Mouse (Mus musculus): ENCODE results near the gene Fancc. TPM values are rescaled to one million over a fixed set of nuclear protein-coding genes. Genes with fewer than 3 reads are reported as not detected.
"Not testable (repeated sequence)": the region's sequence is repeated elsewhere in the genome, so short reads cannot be mapped to it uniquely, and the experiment has no call there.

Gene Fancc
- polyA plus RNA-seq, 1 experiment from 2014 or later = 15.8 TPM

GRCm38 (mm10) chr13:63315777-63316176, 181.3 kb downstream of the Fancc start:
- no peak for DNase-seq (ENCODE audit: low spot score)
- no peak overlapping the region for H3K4me3 ChIP-seq
- H3K9me3 ChIP-seq = no peaks in the 10 kb centered on the region
- H3K36me3 ChIP-seq = peaks cover 28% of the 10 kb centered on the region
- peaks cover 25% of the 10 kb centered on the region for H3K4me1 ChIP-seq
- no peaks in the 10 kb centered on the region for H3K27me3 ChIP-seq (ENCODE audit: insufficient read depth, poor library complexity, severe bottlenecking)
- WGBS = 72% methylated on average over 6 of the region's 6 CpGs
- H3K27ac ChIP-seq = no peak overlapping the region

GRCm38 (mm10) chr13:63315111-63315510, 182.0 kb downstream of the Fancc start:
- WGBS = 84% methylated on average over 4 of the region's 4 CpGs
- not testable (repeated sequence) for H3K27me3 ChIP-seq (ENCODE audit: insufficient read depth, poor library complexity, severe bottlenecking); H3K4me3 ChIP-seq; H3K27ac ChIP-seq; H3K9me3 ChIP-seq; DNase-seq (ENCODE audit: low spot score)
- peaks cover 28% of the 10 kb centered on the region for H3K36me3 ChIP-seq
- H3K4me1 ChIP-seq = peaks cover 25% of the 10 kb centered on the region

GRCm38 (mm10) chr13:63314608-63314920, 182.5 kb downstream of the Fancc start:
- no peak for DNase-seq (ENCODE audit: low spot score)
- Histone ChIP-seq H3K4me3 (no peak overlapping the region), H3K4me1 (peaks cover 28% of the 10 kb centered on the region), H3K27me3 (ENCODE audit: insufficient read depth, poor library complexity, severe bottlenecking) (no peaks in the 10 kb centered on the region), H3K36me3 (peaks cover 28% of the 10 kb centered on the region), H3K9me3 (no peaks in the 10 kb centered on the region), H3K27ac (no peak overlapping the region)
- 75% methylated on average over 4 of the region's 4 CpGs for WGBS

- Histone ChIP-seq H3K27ac (peak overlapping the region; percentile 8; the same call in 1 of the 2 replicates), H3K4me3 (no peak overlapping the region), H3K4me1 (peaks cover 33% of the 10 kb centered on the region), H3K36me3 (peaks cover 28% of the 10 kb centered on the region), H3K9me3 (no peaks in the 10 kb centered on the region), H3K27me3 (ENCODE audit: insufficient read depth, poor library complexity, severe bottlenecking) (no peaks in the 10 kb centered on the region)
- 76% methylated on average over 12 of the region's 12 CpGs for WGBS
- DNase-seq (ENCODE audit: low spot score) = no peak
Observed at GRCm38 (mm10) chr13:63313748-63314607, 183.1 kb downstream of the Fancc start.

GRCm38 (mm10) chr13:63313247-63313646, 183.8 kb downstream of the Fancc start:
- DNase-seq (ENCODE audit: low spot score) = no peak
- WGBS = 89% methylated on average over 1 of the region's 1 CpGs
- no peaks in the 10 kb centered on the region for H3K27me3 ChIP-seq (ENCODE audit: insufficient read depth, poor library complexity, severe bottlenecking)
- H3K4me3 ChIP-seq = no peak overlapping the region
- H3K36me3 ChIP-seq = peaks cover 28% of the 10 kb centered on the region
- H3K9me3 ChIP-seq = no peaks in the 10 kb centered on the region
- peaks cover 36% of the 10 kb centered on the region for H3K4me1 ChIP-seq
- H3K27ac ChIP-seq = peak overlapping the region; percentile 8; the same call in 1 of the 2 replicates

- no peaks in the 10 kb centered on the region for H3K9me3 ChIP-seq
- H3K4me3 ChIP-seq = no peak overlapping the region
- peaks cover 36% of the 10 kb centered on the region for H3K4me1 ChIP-seq
- 0 out of 2 replicates have a peak overlapping the region, but pooled peaks have one; percentile 23 for H3K27ac ChIP-seq
- WGBS = 69% methylated on average over 2 of the region's 2 CpGs
- DNase-seq (ENCODE audit: low spot score) = no peak
- H3K36me3 ChIP-seq = peaks cover 21% of the 10 kb centered on the region
- H3K27me3 ChIP-seq (ENCODE audit: insufficient read depth, poor library complexity, severe bottlenecking) = no peaks in the 10 kb centered on the region
Observed at GRCm38 (mm10) chr13:63311156-63311555, 185.9 kb downstream of the Fancc start.

GRCm38 (mm10) chr13:63309563-63309962, 187.5 kb downstream of the Fancc start:
- DNase-seq (ENCODE audit: low spot score) = no peak
- Histone ChIP-seq H3K27me3 (ENCODE audit: insufficient read depth, poor library complexity, severe bottlenecking) (no peaks in the 10 kb centered on the region), H3K4me1 (peaks cover 36% of the 10 kb centered on the region), H3K9me3 (no peaks in the 10 kb centered on the region), H3K27ac (no peak overlapping the region), H3K4me3 (no peak overlapping the region), H3K36me3 (peaks cover 32% of the 10 kb centered on the region)
- 77% methylated on average over 3 of the region's 3 CpGs for WGBS

GRCm38 (mm10) chr13:63306768-63307167, 190.3 kb downstream of the Fancc start:
- no peaks in the 10 kb centered on the region for H3K27me3 ChIP-seq (ENCODE audit: insufficient read depth, poor library complexity, severe bottlenecking)
- WGBS = 82% methylated on average over 5 of the region's 5 CpGs
- peaks cover 22% of the 10 kb centered on the region for H3K4me1 ChIP-seq
- H3K9me3 ChIP-seq = no peaks in the 10 kb centered on the region
- no peak overlapping the region for H3K4me3 ChIP-seq
- no peak for DNase-seq (ENCODE audit: low spot score)
- peaks cover 43% of the 10 kb centered on the region for H3K36me3 ChIP-seq
- no peak overlapping the region for H3K27ac ChIP-seq

- H3K27ac ChIP-seq = peak overlapping the region; percentile 22; the same call in 1 of the 2 replicates
- H3K4me1 ChIP-seq = peaks cover 22% of the 10 kb centered on the region
- H3K9me3 ChIP-seq = no peaks in the 10 kb centered on the region
- H3K27me3 ChIP-seq (ENCODE audit: insufficient read depth, poor library complexity, severe bottlenecking) = no peaks in the 10 kb centered on the region
- DNase-seq (ENCODE audit: low spot score) = no peak
- peaks cover 53% of the 10 kb centered on the region for H3K36me3 ChIP-seq
- no peak overlapping the region for H3K4me3 ChIP-seq
- 81% methylated on average over 16 of the region's 16 CpGs for WGBS
Observed at GRCm38 (mm10) chr13:63305160-63306011, 191.7 kb downstream of the Fancc start.

- peaks cover 59% of the 10 kb centered on the region for H3K36me3 ChIP-seq
- 70% methylated on average over 3 of the region's 3 CpGs for WGBS
Observed at GRCm38 (mm10) chr13:63304799-63305159, 192.3 kb downstream of the Fancc start.

GRCm38 (mm10) chr13:63304124-63304792, 192.8 kb downstream of the Fancc start:
- WGBS = 57% methylated on average over 6 of the region's 6 CpGs
- peaks cover 64% of the 10 kb centered on the region for H3K36me3 ChIP-seq
- no peaks in the 10 kb centered on the region for H3K9me3 ChIP-seq
- no peaks in the 10 kb centered on the region for H3K27me3 ChIP-seq (ENCODE audit: insufficient read depth, poor library complexity, severe bottlenecking)
- no peak overlapping the region for H3K27ac ChIP-seq
- DNase-seq (ENCODE audit: low spot score) = no peak
- H3K4me1 ChIP-seq = peaks cover 17% of the 10 kb centered on the region
- H3K4me3 ChIP-seq = no peak overlapping the region

More at GRCm38 (mm10) chr13:63304799-63305159, 192.3 kb downstream of the Fancc start:
- Histone ChIP-seq H3K27me3 (ENCODE audit: insufficient read depth, poor library complexity, severe bottlenecking) (no peaks in the 10 kb centered on the region), H3K9me3 (no peaks in the 10 kb centered on the region), H3K27ac (peak overlapping the region; percentile 22; the same call in 1 of the 2 replicates), H3K4me1 (peaks cover 22% of the 10 kb centered on the region), H3K4me3 (no peak overlapping the region)
- no peak for DNase-seq (ENCODE audit: low spot score)

GRCm38 (mm10) chr13:63302381-63302780, 194.7 kb downstream of the Fancc start:
- H3K9me3 ChIP-seq = no peaks in the 10 kb centered on the region
- WGBS = 90% methylated on average over 5 of the region's 5 CpGs
- no peak overlapping the region for H3K27ac ChIP-seq
- H3K4me3 ChIP-seq = no peak overlapping the region
- DNase-seq (ENCODE audit: low spot score) = no peak
- peaks cover 82% of the 10 kb centered on the region for H3K36me3 ChIP-seq
- peaks cover 12% of the 10 kb centered on the region for H3K4me1 ChIP-seq
- no peaks in the 10 kb centered on the region for H3K27me3 ChIP-seq (ENCODE audit: insufficient read depth, poor library complexity, severe bottlenecking)
